Mouse (Mus musculus) kidney, adult 2 months (tissue): Measurements from ENCODE around the gene Gas2l2. TPM values are rescaled to one million over a fixed set of nuclear protein-coding genes. Genes with fewer than 3 reads are reported as not detected.

Experiments
- DNase-seq: peaks from one replicate; pipeline ENCODE4 v3.0.0; 2021
- H3K27ac ChIP-seq: fragments of 200-500 bp; 2 replicates; pipeline ENCODE4 v1.5.1; 2012; ENCODE audit warnings: low read depth, low read length, control low read depth, inconsistent platforms; ENCODE audit not compliant: insufficient read depth
- H3K27me3 ChIP-seq: fragments of 200-500 bp; replicated peaks from 2 replicates; pipeline ENCODE4 v1.6.1; 2012; ENCODE audit warnings: mild to moderate bottlenecking, moderate library complexity, low read length, inconsistent platforms; ENCODE audit not compliant: control insufficient read depth, insufficient read depth
- H3K36me3 ChIP-seq: fragments of 200-500 bp; 2 replicates; pipeline ENCODE4 v1.6.1; 2012; ENCODE audit warnings: mild to moderate bottlenecking, moderate library complexity, low read length, inconsistent platforms; ENCODE audit not compliant: control insufficient read depth, insufficient read depth
- H3K4me1 ChIP-seq: fragments of 200-500 bp; 2 replicates; pipeline ENCODE4 v1.6.1; 2011; ENCODE audit warnings: low read length; ENCODE audit not compliant: control insufficient read depth, insufficient read depth
- H3K4me3 ChIP-seq: fragments of 200-500 bp; 2 replicates; pipeline ENCODE4 v1.5.1; 2011; ENCODE audit warnings: mild to moderate bottlenecking, low read depth, low read length, control low read depth; ENCODE audit not compliant: insufficient read depth
- CTCF ChIP-seq: fragments of 200-500 bp; conservative IDR thresholded peaks from 2 replicates; pipeline ENCODE4 v1.5.1; 2011; ENCODE audit warnings: low read depth, mild to moderate bottlenecking, control low read depth, low read length, moderate library complexity, mixed read lengths; ENCODE audit not compliant: insufficient read depth, insufficient read length
- POLR2A ChIP-seq: fragments of 200-500 bp; IDR thresholded peaks from one replicate; pipeline ENCODE4 v1.6.1; 2011; ENCODE audit warnings: low read depth, low read length, control low read depth
- WGBS: fragments of 180-500 bp; shearing (Covaris S2); methylation state at CpG from one replicate; pipeline ENCODE4 v1.1.7; 2018; 5-methylcytosine and 5-hydroxymethylcytosine counted together
- polyA plus RNA-seq: library from polyadenylated mRNA; depleted of rRNA; stranded (reverse); fragments of >200 nt; gene quantifications from 2 replicates; pipeline ENCODE4 v1.2.3, GENCODE M21; 2012

The Gas2l2 gene
- polyA plus RNA-seq, 1 experiment = not detected

- Histone ChIP-seq H3K27me3 (no peaks in the 10 kb centered on the region), H3K36me3 (no peaks in the 10 kb centered on the region), H3K4me1 (0 out of 2 replicates have a peak, but pooled peaks cover 1% of the 10 kb centered on the region), H3K27ac (no peak overlapping the region), H3K4me3 (no peak overlapping the region)
- TF ChIP-seq CTCF (no peak), POLR2A (no peak)
- WGBS = 14% methylated on average over 7 of the region's 7 CpGs
- no peak for DNase-seq
Measured at GRCm38 (mm10) chr11:83443824-83444223, 14.6 kb upstream of the Gas2l2 start.

GRCm38 (mm10) chr11:83442596-83443267 is 13.5 kb upstream of the Gas2l2 start:
- H3K36me3 ChIP-seq = no peaks in the 10 kb centered on the region
- H3K27me3 ChIP-seq = no peaks in the 10 kb centered on the region
- no peak overlapping the region for H3K27ac ChIP-seq
- no peaks in the 10 kb centered on the region for H3K4me1 ChIP-seq
- DNase-seq = peak; percentile 82
- no peak overlapping the region for H3K4me3 ChIP-seq
- WGBS = 14% methylated on average over 29 of the region's 29 CpGs
- TF ChIP-seq POLR2A (no peak), CTCF (peak; percentile 72)

DNA sequence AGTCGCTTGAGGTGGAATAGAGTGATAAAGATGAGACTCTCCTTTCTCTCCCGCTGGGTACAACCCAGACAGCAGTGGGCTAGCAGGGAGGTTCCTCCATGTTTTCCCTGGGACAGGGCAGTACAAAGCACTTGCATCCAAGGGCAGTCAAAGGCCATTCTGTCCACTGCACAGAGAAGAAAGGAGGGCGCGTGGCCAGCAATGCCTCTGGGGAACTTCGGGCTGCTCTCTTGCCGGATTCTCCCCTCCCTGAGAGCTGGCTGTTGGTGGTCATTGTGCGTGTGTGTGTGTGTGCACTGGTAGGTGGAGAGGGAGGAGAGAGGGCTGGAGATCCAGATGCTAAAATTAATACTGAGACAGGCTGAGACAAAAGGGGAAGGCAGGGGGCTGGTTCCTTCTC is 12.0 kb upstream of the Gas2l2 start:
- H3K4me3 ChIP-seq = no peak overlapping the region
- H3K27me3 ChIP-seq = no peaks in the 10 kb centered on the region
- TF ChIP-seq POLR2A = no peak
- TF ChIP-seq CTCF = no peak
- peak; percentile 47 for DNase-seq
- H3K4me1 ChIP-seq = no peaks in the 10 kb centered on the region
- 44% methylated on average over 7 of the region's 7 CpGs for WGBS
- H3K27ac ChIP-seq = no peak overlapping the region
- no peaks in the 10 kb centered on the region for H3K36me3 ChIP-seq

GRCm38 (mm10) chr11:83440081-83441064 is 11.1 kb upstream of the Gas2l2 start:
- no peaks in the 10 kb centered on the region for H3K27me3 ChIP-seq
- peak; percentile 91 for TF ChIP-seq CTCF
- no peak for TF ChIP-seq POLR2A
- DNase-seq = peak; percentile 90
- H3K4me1 ChIP-seq = no peaks in the 10 kb centered on the region
- H3K36me3 ChIP-seq = no peaks in the 10 kb centered on the region
- peak overlapping the region; percentile 61 for H3K4me3 ChIP-seq
- under 1% methylated on average over 73 of the region's 75 CpGs for WGBS
- no peak overlapping the region for H3K27ac ChIP-seq

GRCm38 (mm10) chr11:83439426-83440060 is 10.3 kb upstream of the Gas2l2 start:
- no peak for DNase-seq
- Histone ChIP-seq H3K4me1 (no peaks in the 10 kb centered on the region), H3K27me3 (no peaks in the 10 kb centered on the region), H3K4me3 (no peak overlapping the region), H3K36me3 (no peaks in the 10 kb centered on the region), H3K27ac (no peak overlapping the region)
- TF ChIP-seq POLR2A (no peak), CTCF (no peak)
- 42% methylated on average over 8 of the region's 11 CpGs for WGBS

DNA sequence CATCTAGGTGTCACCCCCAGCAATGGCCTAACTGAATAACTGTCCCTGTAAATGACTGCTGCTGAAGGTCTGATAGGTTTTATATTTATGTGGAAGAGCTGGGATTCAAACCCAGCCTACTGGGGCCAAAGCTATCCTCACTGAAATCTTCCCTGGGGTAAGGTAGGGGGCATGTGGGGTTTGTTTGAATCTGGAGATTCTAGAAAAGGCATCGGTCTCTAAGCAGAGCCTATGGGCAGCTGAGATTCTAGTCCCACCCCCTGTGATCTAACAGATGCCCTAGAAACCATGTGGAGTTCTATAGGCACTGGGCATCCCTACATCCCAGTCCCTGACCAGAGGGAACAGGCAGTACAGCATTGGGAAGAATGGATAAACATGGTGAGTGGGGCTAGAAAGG is 8.1 kb upstream of the Gas2l2 start, which contains the start of gene 1700020L24Rik:
1700020L24Rik (plus strand) TSS at position 301 of the 400 bp plus-strand sequence.
- WGBS = 94% methylated on average over 1 of the region's 1 CpGs
- Histone ChIP-seq H3K27ac (no peak within 1 kb of the TSS), H3K27me3 (no peaks in the 10 kb centered on the region), H3K4me3 (no peak within 1 kb of the TSS), H3K4me1 (no peaks in the 10 kb centered on the region), H3K36me3 (no peaks in the 10 kb centered on the region)
- TF ChIP-seq POLR2A (no peak), CTCF (no peak)
- no peak for DNase-seq

DNA sequence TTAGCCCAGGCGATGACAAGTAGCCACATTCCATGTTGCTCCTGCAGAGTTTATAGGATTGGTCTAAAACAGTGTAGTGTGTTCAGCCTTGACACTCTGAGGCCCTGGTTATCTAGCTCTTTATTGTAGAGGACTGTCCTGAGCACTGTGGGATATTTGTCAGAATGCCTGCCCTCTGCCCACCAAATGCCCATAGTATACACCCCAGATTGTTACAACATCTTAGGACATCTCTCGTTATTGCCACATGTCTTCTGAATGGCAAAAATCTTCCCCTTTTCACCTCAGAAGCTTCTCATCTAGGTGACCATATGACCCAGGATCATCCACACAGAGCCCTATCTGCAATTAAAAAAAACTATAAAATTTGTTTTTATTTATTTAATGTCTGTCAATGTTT is 3.3 kb upstream of the Gas2l2 start:
- H3K4me3 ChIP-seq = no peak overlapping the region
- no peaks in the 10 kb centered on the region for H3K4me1 ChIP-seq
- no peak for TF ChIP-seq CTCF
- no peak for TF ChIP-seq POLR2A
- no peak overlapping the region for H3K27ac ChIP-seq
- H3K27me3 ChIP-seq = no peaks in the 10 kb centered on the region
- 82% methylated on average over 2 of the region's 2 CpGs for WGBS
- DNase-seq = no peak
- no peaks in the 10 kb centered on the region for H3K36me3 ChIP-seq
